Mouse (Mus musculus) bone marrow, adult 2 months (tissue): ENCODE data around the gene Cmtm7. TPM values are rescaled to one million over a fixed set of nuclear protein-coding genes. Genes with fewer than 3 reads are reported as not detected.
A peak's percentile ranks its signal among the peaks of the same experiment; 100 is the strongest.

ENCODE experiments used
- H3K27ac ChIP-seq: fragments of 200-500 bp; 2 replicates; pipeline ENCODE4 v1.5.1; 2012; ENCODE audit warnings: low read depth, mild to moderate bottlenecking, control low read depth, inconsistent platforms, low read length; ENCODE audit not compliant: control insufficient read depth, poor library complexity, insufficient read depth
- H3K4me1 ChIP-seq: fragments of 200-500 bp; 2 replicates; pipeline ENCODE4 v1.6.1; 2011; ENCODE audit warnings: low read length; ENCODE audit not compliant: control insufficient read depth, insufficient read depth
- H3K4me3 ChIP-seq: fragments of 200-500 bp; replicated peaks from 2 replicates; pipeline ENCODE3; 2011; ENCODE audit warnings: mild to moderate bottlenecking, low read depth, low read length, control low read depth; ENCODE audit not compliant: control insufficient read depth
- CTCF ChIP-seq: fragments of 200-500 bp; IDR thresholded peaks from 2 replicates; pipeline ENCODE4 v1.5.1; 2011; ENCODE audit warnings: low read length, control low read depth; ENCODE audit not compliant: control insufficient read depth, insufficient read depth
- POLR2A ChIP-seq: fragments of 200-500 bp; IDR thresholded peaks from 2 replicates; pipeline ENCODE4 v1.6.1; 2011; ENCODE audit warnings: low read depth, mild to moderate bottlenecking, control low read depth, low read length, borderline replicate concordance; ENCODE audit not compliant: control insufficient read depth
- WGBS: fragments of 180-500 bp; shearing (Covaris S2); methylation state at CpG from one replicate; pipeline ENCODE4 v1.1.7; 2018; 5-methylcytosine and 5-hydroxymethylcytosine counted together
- polyA plus RNA-seq: library from polyadenylated mRNA; stranded (reverse); fragments of >200 nt; gene quantifications from 2 replicates; pipeline ENCODE4 v1.2.4, GENCODE M21; 2011; ENCODE audit warnings: low replicate concordance; ENCODE audit not compliant: missing spikeins, insufficient read depth, insufficient read length

Gene Cmtm7
- polyA plus RNA-seq, 1 experiment = 300 TPM

DNA sequence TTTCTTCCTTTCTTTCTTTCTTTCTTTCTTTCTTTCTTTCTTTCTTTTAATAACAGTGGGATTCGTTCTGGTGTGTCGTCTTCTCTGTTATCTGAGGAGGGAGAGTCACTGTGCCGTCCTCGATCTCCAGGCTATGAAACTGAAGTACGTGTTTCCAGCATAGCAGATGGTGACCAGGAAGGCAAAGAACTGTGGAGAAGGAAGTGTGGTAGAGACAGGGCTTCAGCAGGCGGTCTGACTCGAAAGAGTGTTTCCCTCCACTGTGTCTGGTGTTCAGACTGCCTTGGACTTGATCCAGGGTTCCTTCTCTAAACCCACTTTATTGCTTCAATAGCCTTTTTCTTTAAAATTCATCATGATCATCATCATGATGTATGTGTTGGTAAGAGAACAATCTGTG lies 7.9 kb upstream of the Cmtm7 start:
- 4% methylated on average over 7 of the region's 7 CpGs for WGBS
- peaks cover 8% of the 10 kb centered on the region for H3K4me1 ChIP-seq
- TF ChIP-seq POLR2A (no peak), CTCF (no peak)

DNA sequence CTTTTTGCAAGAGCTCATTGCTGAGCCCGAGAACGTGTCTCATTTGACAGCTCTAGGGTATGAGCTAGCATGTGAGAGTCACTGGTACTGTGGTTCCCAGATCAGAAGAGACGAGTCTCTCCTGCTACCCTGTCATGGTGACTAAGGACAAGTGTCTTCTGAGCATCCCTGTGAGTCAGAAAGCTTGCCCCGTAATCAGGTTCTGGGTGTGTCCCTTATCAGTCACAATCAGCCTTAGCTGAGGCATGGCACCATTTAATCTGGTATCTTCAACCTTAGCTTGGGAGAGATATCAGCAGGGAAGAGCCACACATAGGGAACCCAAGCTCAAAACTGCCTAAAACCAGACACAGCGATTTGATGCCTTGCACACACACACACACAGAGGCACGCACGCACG lies 7.0 kb upstream of the Cmtm7 start:
- Histone ChIP-seq H3K4me1 (peaks cover 7% of the 10 kb centered on the region), H3K4me3 (no peak overlapping the region), H3K27ac (no peak overlapping the region)
- 57% methylated on average over 8 of the region's 8 CpGs for WGBS
- no peak for TF ChIP-seq CTCF
- no peak for TF ChIP-seq POLR2A

More for the DNA sequence above, 7.9 kb upstream of the Cmtm7 start:
- H3K4me3 ChIP-seq = no peak overlapping the region
- no peak overlapping the region for H3K27ac ChIP-seq

- peaks cover 7% of the 10 kb centered on the region for H3K4me1 ChIP-seq
- WGBS = 7% methylated on average over 7 of the region's 7 CpGs
These were observed 6.1 kb upstream of the Cmtm7 start for GRCm38 (mm10) chr9:114787716-114788115.

DNA sequence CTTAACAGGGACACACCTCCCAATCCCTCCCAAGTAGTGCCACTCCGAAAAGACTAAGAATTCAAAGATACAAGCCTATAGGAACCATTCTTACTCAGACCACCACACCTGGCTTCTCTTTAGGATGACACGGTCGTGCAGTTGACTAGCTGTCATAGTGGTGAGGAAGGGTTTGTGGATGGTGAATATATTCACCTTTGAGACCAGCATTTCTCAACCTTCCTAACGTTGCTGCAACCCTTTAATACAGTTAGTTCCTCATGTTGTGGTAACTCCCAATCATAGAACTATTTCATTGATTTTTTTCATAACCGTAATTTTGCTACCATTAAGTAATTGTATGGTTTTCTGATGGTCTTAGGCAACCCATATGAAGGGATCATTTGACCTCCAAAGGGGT lies 5.5 kb upstream of the Cmtm7 start:
- Histone ChIP-seq H3K27ac (peak overlapping the region; percentile 46; the same call in 1 of the 2 replicates), H3K4me3 (no peak overlapping the region), H3K4me1 (peaks cover 7% of the 10 kb centered on the region)
- 39% methylated on average over 5 of the region's 5 CpGs for WGBS
- no peak for TF ChIP-seq CTCF

More at GRCm38 (mm10) chr9:114787716-114788115, 6.1 kb upstream of the Cmtm7 start:
- no peak for TF ChIP-seq CTCF
- no peak for TF ChIP-seq POLR2A
- peak overlapping the region; percentile 70 for H3K27ac ChIP-seq
- no peak overlapping the region for H3K4me3 ChIP-seq

GRCm38 (mm10) chr9:114785432-114786125 lies 3.9 kb upstream of the Cmtm7 start:
- 57% methylated on average over 16 of the region's 16 CpGs for WGBS
- no peak overlapping the region for H3K27ac ChIP-seq
- H3K4me1 ChIP-seq = peaks cover 7% of the 10 kb centered on the region
- H3K4me3 ChIP-seq = no peak overlapping the region
- TF ChIP-seq POLR2A (no peak), CTCF (no peak)

GRCm38 (mm10) chr9:114780746-114781525 lies 720 bp downstream of the Cmtm7 start:
- under 1% methylated on average over 38 of the region's 38 CpGs for WGBS
- Histone ChIP-seq H3K27ac (peak overlapping the region; percentile 99), H3K4me3 (peak overlapping the region; percentile 77), H3K4me1 (peaks cover 9% of the 10 kb centered on the region)
- TF ChIP-seq CTCF = no peak
- TF ChIP-seq POLR2A = no peak; the same call in 1 of the 2 replicates

DNA sequence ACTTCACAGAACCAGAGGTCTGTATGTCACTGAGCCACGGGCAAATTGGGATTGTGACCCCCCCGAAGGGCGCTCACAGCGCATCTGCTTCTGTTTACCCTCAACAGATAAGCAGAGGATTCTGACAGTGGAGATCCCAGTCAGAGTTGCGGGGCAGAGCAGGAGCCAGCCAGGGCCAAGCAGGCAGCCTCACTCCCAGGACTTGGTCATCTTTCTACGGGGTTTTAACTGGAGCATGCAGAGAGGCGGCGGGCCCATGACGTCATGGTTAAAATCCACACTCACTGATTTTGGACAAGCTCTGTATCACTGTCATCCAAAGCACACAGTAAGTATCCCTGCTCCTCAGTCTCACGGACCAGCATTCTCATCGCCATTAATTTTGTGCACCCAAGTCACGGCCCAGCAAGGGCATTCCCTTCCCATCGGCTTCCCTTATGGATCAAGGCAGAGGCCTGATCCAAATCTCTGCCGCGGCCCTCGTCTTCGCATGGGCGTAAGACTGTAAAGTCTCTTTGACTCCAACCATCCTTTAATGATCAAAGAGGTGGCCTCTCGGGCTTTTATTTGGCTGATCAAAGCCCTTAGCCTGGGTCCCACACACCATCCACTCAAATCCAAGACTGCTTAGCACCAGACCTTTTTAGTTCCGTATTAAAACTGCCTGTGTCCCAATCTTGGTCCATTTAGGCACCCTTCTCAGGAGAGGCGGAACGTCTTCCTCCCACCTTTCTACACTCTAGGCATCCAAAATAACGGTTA lies 1.5 kb downstream of the Cmtm7 start:
- peaks cover 9% of the 10 kb centered on the region for H3K4me1 ChIP-seq
- 2% methylated on average over 23 of the region's 23 CpGs for WGBS

GRCm38 (mm10) chr9:114778877-114779276 lies 2.8 kb downstream of the Cmtm7 start:
- Histone ChIP-seq H3K4me1 (peaks cover 13% of the 10 kb centered on the region), H3K27ac (peak overlapping the region; percentile 14), H3K4me3 (no peak overlapping the region)
- WGBS = 28% methylated on average over 7 of the region's 7 CpGs
- no peak for TF ChIP-seq CTCF
- TF ChIP-seq POLR2A = no peak

More for the DNA sequence above, 1.5 kb downstream of the Cmtm7 start:
- TF ChIP-seq CTCF = no peak
- TF ChIP-seq POLR2A = 0 out of 2 replicates have a peak, but pooled peaks have one; percentile 28
- Histone ChIP-seq H3K4me3 (peak overlapping the region; percentile 77), H3K27ac (peak overlapping the region; percentile 99)
